Mouse (Mus musculus) embryo, embryonic 11.5 days (tissue): ENCODE results near the gene Anxa9.

Experiments used
- DNase-seq: peaks from one replicate; pipeline ENCODE4 v3.0.0-alpha.2; 2012; ENCODE audit warnings: low read depth, low spot score

The Anxa9 gene

DNA sequence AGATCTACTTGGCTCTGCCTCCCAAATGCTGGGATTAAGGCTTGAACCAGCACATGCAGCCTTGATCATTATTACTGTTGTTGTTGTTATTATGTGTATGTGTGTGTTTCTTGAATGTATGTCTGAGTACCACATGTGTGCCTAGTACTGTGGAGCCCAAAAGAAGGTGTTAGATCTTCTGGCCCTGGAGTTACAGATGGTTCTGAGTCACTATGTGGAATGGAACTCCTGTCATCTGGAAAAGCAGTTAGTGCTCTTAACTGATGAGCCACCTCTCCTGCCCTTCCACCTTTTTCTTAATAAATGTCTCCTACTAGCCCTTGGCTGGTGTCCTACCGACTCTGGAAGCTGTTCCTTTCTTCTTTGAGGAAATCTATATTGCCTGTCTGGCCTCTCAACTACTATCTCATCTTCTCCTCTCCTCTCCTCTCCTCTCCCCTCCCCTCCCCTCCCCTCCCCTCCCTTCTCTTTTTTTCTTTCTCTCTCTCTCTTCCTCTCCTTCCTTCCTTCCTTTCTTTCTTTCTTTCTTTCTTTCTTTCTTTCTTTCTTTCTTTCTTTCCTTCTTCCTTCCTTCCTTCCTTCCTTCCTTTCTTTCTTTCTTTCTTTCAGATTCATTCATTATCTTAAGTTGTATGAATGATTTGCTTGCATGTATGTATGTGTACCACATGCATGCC, 59.2 kb downstream of the Anxa9 start:
- DNase-seq, result no peak

DNA sequence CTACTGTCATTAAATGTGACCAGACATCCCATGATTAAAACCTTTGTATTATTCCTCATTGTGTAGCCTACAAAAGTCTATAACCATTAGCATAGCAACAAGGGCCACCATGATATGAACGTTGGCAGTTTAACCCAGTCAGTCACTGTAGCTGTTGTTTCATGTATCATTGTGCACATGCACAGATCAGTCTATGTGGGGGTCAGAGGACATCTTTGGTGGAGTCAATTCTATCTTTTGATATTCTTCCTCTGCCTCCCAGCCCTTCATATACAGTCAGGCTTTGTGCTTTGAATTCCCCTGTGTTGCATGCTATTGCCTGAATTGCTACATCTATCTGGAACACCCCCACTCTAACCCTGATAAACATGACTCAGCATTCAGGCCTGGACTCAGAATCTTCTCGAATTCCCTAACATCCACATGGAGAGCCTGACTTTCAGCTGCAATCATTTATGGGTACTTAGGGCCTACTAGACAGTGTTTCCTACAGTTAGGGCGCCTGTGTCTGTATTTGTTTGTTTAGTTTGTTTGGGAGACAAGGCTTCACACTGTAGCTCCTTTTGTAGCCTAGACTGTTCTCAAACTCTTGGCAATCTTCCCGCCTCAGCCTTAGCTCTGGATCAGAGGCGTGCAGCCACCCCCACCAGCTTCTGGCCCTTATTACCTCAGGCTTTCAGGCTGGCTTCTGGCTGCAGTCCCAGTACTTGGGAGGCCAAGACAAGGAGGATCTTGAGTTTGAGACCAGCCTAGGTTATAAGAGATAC, 60.3 kb downstream of the Anxa9 start:
- no peak for DNase-seq
